Comparison of ENCODE assay signal across 8 mouse cellular contexts in the genomic region with DNA sequence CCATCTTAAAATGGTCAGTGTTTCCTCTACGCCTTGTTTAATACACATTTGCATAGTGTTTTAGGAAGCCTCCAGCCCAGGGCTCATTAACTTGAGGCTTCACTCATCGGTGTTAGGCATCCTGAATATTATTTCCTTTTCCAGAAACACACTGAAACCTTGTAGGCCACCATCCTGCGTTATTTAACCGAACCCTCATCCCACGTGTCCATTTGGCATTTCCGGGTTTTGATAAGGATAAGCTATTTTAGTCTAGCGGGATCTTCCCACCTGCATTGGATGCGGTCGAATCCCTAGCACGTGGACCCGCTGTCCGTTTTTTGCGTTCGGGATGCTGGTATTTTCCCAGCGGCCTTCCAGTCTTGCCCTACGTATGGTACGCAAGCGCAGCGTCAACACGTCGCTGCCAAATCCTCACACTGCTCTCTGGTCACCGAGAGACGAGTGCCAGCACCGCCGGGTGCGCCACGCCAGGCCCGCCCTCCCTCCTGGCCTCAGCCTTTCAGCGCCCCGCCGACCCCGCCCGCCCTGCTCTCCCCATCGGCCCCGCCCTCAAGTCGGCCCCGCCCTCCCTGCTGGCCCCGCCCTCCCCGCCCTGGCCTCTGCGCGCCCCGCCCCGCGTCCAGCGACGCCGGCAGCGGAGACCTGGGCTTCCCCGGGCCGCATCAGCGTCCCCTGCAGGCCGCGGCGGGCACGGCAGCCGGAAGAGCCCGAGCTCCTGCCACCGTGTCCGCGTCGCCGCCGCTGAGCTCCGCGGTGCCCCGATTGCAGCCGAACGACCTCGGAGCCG. TPM values are rescaled to one million over a fixed set of nuclear protein-coding genes. Genes with fewer than 3 reads are reported as not detected.
DNase-seq lines count a peak whose midpoint lies in the region; ATAC-seq lines count a peak whose summit lies in the region.

A gene (plus strand): TSS at position 340 of the 790 bp plus-strand sequence.

- H3K9ac ChIP-seq in intestine, embryonic 14.5 days (ENCODE audit: low read length), result peak within 1 kb of the TSS; percentile 97

- 1% methylated on average over 62 of the region's 70 CpGs for WGBS in intestine, embryonic 14.5 days

- H3K36me3 ChIP-seq in intestine, embryonic 14.5 days (ENCODE audit: control insufficient read depth, insufficient read depth, low read length), result no peaks in the 10 kb centered on the region

- no peaks in the 10 kb centered on the region for H3K27me3 ChIP-seq in intestine, embryonic 14.5 days (replicated peaks; ENCODE audit: control insufficient read depth, insufficient read depth, low read length)

- intact Hi-C loops in gastrocnemius, postnatal 14 days (cut with DNase I; ENCODE audit: low total_unique reads), result no loop called here
- intact Hi-C loops in left cerebral cortex, postnatal 14 days (cut with DNase I), result no loop called here

- H3K4me2 ChIP-seq in intestine, embryonic 14.5 days (ENCODE audit: low read length), result peak within 1 kb of the TSS; percentile 79

- H3K9me3 ChIP-seq in intestine, embryonic 14.5 days (ENCODE audit: control insufficient read depth, low read length), result no peaks in the 10 kb centered on the region

- H3K4me3 ChIP-seq in intestine, embryonic 14.5 days (ENCODE audit: low read depth, low read length), result peak within 1 kb of the TSS; percentile 86

- DNase-seq in adrenal gland, adult (ENCODE audit: inconsistent age in 2 of 2, low spot score in 1 of 2), result peak; percentile 96 to 98
- peak; percentile 92 for DNase-seq in embryo, embryonic 10.5 days (ENCODE audit: low spot score)
- DNase-seq in gastrocnemius, postnatal 14 days, result peak; percentile 95
- DNase-seq in intestine, embryonic 14.5 days (ENCODE audit: low spot score), result peak; percentile 98
- peak; percentile 93 to 94 for DNase-seq in left cerebral cortex, postnatal 14 days (ENCODE audit: low spot score in 2 of 2)
- DNase-seq in mesoderm, embryonic 11.5 days (ENCODE audit: low read depth, low spot score), result peak; percentile 94
- peak; percentile 88 to 89 for DNase-seq in right cerebral cortex, postnatal 36 days (ENCODE audit: low spot score in 2 of 2)
- DNase-seq in yolk sac, embryonic 10.5 days (ENCODE audit: low spot score), result peak; percentile 97

- peaks cover 49% of the 10 kb centered on the region for H3K4me1 ChIP-seq in intestine, embryonic 14.5 days (replicated peaks; ENCODE audit: control insufficient read depth, insufficient read depth, low read length)

- ATAC-seq in intestine, embryonic 14.5 days (replicated peaks; ENCODE audit: low FRiP score, low TSS enrichment, low read depth), result peak; percentile 87

- peak within 1 kb of the TSS; percentile 94 for H3K27ac ChIP-seq in intestine, embryonic 14.5 days (ENCODE audit: low read depth)

RNA-seq across cellular contexts. Expression of the gene that starts here (rescaled TPM):
- 1 to 10 TPM; 8.1 to 8.6 TPM for total RNA-seq in gastrocnemius, postnatal 14 days (2021)
- 16.4 and 18.2 TPM in 2 replicates for polyA plus RNA-seq in intestine, embryonic 14.5 days (2014; fragmentation: Nextera tagmentation; extraction: Ambion mirVana)
- total RNA-seq in left cerebral cortex, postnatal 14 days (2021), result 10 to 100 TPM; 22.6 to 23.5 TPM

Comparison
In these comparisons a context has a peak if more than half of its experiments do, and no peak if none do; other contexts are left out.
1. Peak in every context shown above with its lines: DNase-seq, ATAC-seq, H3K4me3 ChIP-seq and H3K27ac ChIP-seq.